Mouse (Mus musculus) embryonic fibroblast, embryonic 13.5 days (primary cell): Measurements from ENCODE around the gene Padi1. TPM values are rescaled to one million over a fixed set of nuclear protein-coding genes. Genes with fewer than 3 reads are reported as not detected.

Source experiments
- H3K27ac ChIP-seq: 2 replicates; pipeline ENCODE4 v1.5.1; 2012; ENCODE audit warnings: low read length, control low read depth, inconsistent platforms; ENCODE audit not compliant: insufficient read depth
- H3K4me1 ChIP-seq: 2 replicates; pipeline ENCODE4 v1.6.1; 2011; ENCODE audit warnings: low read length; ENCODE audit not compliant: control insufficient read depth, insufficient read depth
- H3K4me3 ChIP-seq: 2 replicates; pipeline ENCODE4 v1.5.1; 2011; ENCODE audit warnings: mild to moderate bottlenecking, control low read depth, low read length; ENCODE audit not compliant: insufficient read depth
- CTCF ChIP-seq: IDR thresholded peaks from 2 replicates; pipeline ENCODE4 v1.5.1; 2011; ENCODE audit warnings: mild to moderate bottlenecking, control low read depth, low read length, moderate library complexity, borderline replicate concordance; ENCODE audit not compliant: insufficient read depth
- POLR2A ChIP-seq: IDR thresholded peaks from 2 replicates; pipeline ENCODE4 v1.6.1; 2011; ENCODE audit warnings: low read depth, mild to moderate bottlenecking, control low read depth, low read length, moderate library complexity
- polyA plus RNA-seq: library from polyadenylated mRNA; stranded (reverse); fragments of >200 nt; gene quantifications from 2 replicates; pipeline ENCODE4 v1.2.4, GENCODE M21; 2011; ENCODE audit warnings: low read depth; ENCODE audit not compliant: missing spikeins, insufficient read length

The Padi1 gene
- polyA plus RNA-seq, 1 experiment = not detected

GRCm38 (mm10) chr4:140810458-140811260 lies 34.9 kb downstream of the Padi1 start, which contains the start of gene Padi3:
Gene Padi3 (minus strand): TSS chr4:140810648.
- no peak within 1 kb of the TSS for H3K4me3 ChIP-seq
- H3K27ac ChIP-seq = no peak within 1 kb of the TSS
- TF ChIP-seq CTCF = no peak
- TF ChIP-seq POLR2A = no peak
- H3K4me1 ChIP-seq = no peaks in the 10 kb centered on the region

- no peaks in the 10 kb centered on the region for H3K4me1 ChIP-seq
- H3K27ac ChIP-seq = no peak overlapping the region
- no peak for TF ChIP-seq POLR2A
- H3K4me3 ChIP-seq = no peak overlapping the region
Measured at GRCm38 (mm10) chr4:140809118-140809517, 36.5 kb downstream of the Padi1 start.

GRCm38 (mm10) chr4:140804601-140805000 lies 41.0 kb downstream of the Padi1 start:
- Histone ChIP-seq H3K4me1 (no peaks in the 10 kb centered on the region), H3K27ac (no peak overlapping the region), H3K4me3 (no peak overlapping the region)
- TF ChIP-seq POLR2A = no peak
- TF ChIP-seq CTCF = no peak

GRCm38 (mm10) chr4:140801364-140801763 lies 44.2 kb downstream of the Padi1 start:
- no peak overlapping the region for H3K4me3 ChIP-seq
- no peaks in the 10 kb centered on the region for H3K4me1 ChIP-seq
- H3K27ac ChIP-seq = no peak overlapping the region
- TF ChIP-seq POLR2A = no peak
- no peak for TF ChIP-seq CTCF

- Histone ChIP-seq H3K27ac (no peak overlapping the region), H3K4me3 (no peak overlapping the region), H3K4me1 (no peaks in the 10 kb centered on the region)
- TF ChIP-seq CTCF (no peak), POLR2A (no peak)
Measured at GRCm38 (mm10) chr4:140796786-140797185, 48.8 kb downstream of the Padi1 start.

- Histone ChIP-seq H3K27ac (no peak overlapping the region), H3K4me1 (no peaks in the 10 kb centered on the region), H3K4me3 (no peak overlapping the region)
- no peak for TF ChIP-seq POLR2A
- TF ChIP-seq CTCF = no peak
Measured at GRCm38 (mm10) chr4:140794678-140795077, 50.9 kb downstream of the Padi1 start.

- Histone ChIP-seq H3K27ac (no peak overlapping the region), H3K4me3 (no peak overlapping the region), H3K4me1 (no peaks in the 10 kb centered on the region)
- TF ChIP-seq POLR2A (no peak), CTCF (no peak)
Measured at GRCm38 (mm10) chr4:140793795-140794194, 51.8 kb downstream of the Padi1 start.

GRCm38 (mm10) chr4:140792584-140792983 lies 53.0 kb downstream of the Padi1 start:
- Histone ChIP-seq H3K4me1 (no peaks in the 10 kb centered on the region), H3K4me3 (no peak overlapping the region), H3K27ac (no peak overlapping the region)
- TF ChIP-seq POLR2A (no peak), CTCF (no peak)

- TF ChIP-seq CTCF = no peak
- TF ChIP-seq POLR2A = no peak
- Histone ChIP-seq H3K27ac (no peak overlapping the region), H3K4me1 (no peaks in the 10 kb centered on the region), H3K4me3 (no peak overlapping the region)
Measured at GRCm38 (mm10) chr4:140791071-140791470, 54.5 kb downstream of the Padi1 start.

GRCm38 (mm10) chr4:140789983-140790382 lies 55.6 kb downstream of the Padi1 start:
- Histone ChIP-seq H3K27ac (no peak overlapping the region), H3K4me3 (no peak overlapping the region), H3K4me1 (no peaks in the 10 kb centered on the region)
- no peak for TF ChIP-seq POLR2A
- TF ChIP-seq CTCF = no peak
